Mouse (Mus musculus): ENCODE measurements around the gene BC028528. TPM values are rescaled to one million over a fixed set of nuclear protein-coding genes. Genes with fewer than 3 reads are reported as not detected.
"Not testable (repeated sequence)": the region's sequence is repeated elsewhere in the genome, so short reads cannot be mapped to it uniquely, and the experiment has no call there.

BC028528 gene
- polyA plus RNA-seq, 1 experiment from 2014 or later: 26.3 TPM

GRCm38 (mm10) chr3:95893606-95894316, 2.0 kb upstream of the BC028528 start, which contains the start of gene Aph1a:
Aph1a (plus strand) TSS chr3:95893969.
- H3K27me3 ChIP-seq (replicated peaks); H3K9me3 ChIP-seq (replicated peaks): not testable (repeated sequence)
- peaks cover 36% of the 10 kb centered on the region for H3K4me1 ChIP-seq (replicated peaks)
- peak; percentile 95 for ATAC-seq (ENCODE audit: insufficient number of reproducible peaks, low FRiP score)
- peak within 1 kb of the TSS; percentile 83 for H3K4me2 ChIP-seq
- under 1% methylated on average over 31 of the region's 43 CpGs for WGBS
- peak within 1 kb of the TSS; percentile 90 for H3K27ac ChIP-seq (ENCODE audit: poor library complexity, severe bottlenecking)
- peak within 1 kb of the TSS; percentile 83 for H3K9ac ChIP-seq
- H3K4me3 ChIP-seq: peak within 1 kb of the TSS; percentile 77
- H3K36me3 ChIP-seq: peaks cover 19% of the 10 kb centered on the region; the same call in 1 of the 2 replicates

- Histone ChIP-seq H3K27ac (ENCODE audit: poor library complexity, severe bottlenecking) (peak overlapping the region; percentile 88), H3K4me1 (replicated peaks) (peaks cover 36% of the 10 kb centered on the region), H3K9ac (peak overlapping the region; percentile 58; the same call in 1 of the 2 replicates), H3K9me3 (replicated peaks) (no peaks in the 10 kb centered on the region), H3K27me3 (replicated peaks) (no peaks in the 10 kb centered on the region), H3K4me2 (peak overlapping the region; percentile 68), H3K4me3 (peak overlapping the region; percentile 77), H3K36me3 (peaks cover 14% of the 10 kb centered on the region; the same call in 1 of the 2 replicates)
- WGBS: 18% methylated on average over 7 of the region's 7 CpGs
- no peak for ATAC-seq (ENCODE audit: insufficient number of reproducible peaks, low FRiP score)
Observed at GRCm38 (mm10) chr3:95893126-95893525, 1.3 kb upstream of the BC028528 start.

GRCm38 (mm10) chr3:95892066-95893052, 554 bp upstream of the BC028528 start:
- H3K4me2 ChIP-seq: peak overlapping the region; percentile 68
- H3K27me3 ChIP-seq (replicated peaks): no peaks in the 10 kb centered on the region
- H3K36me3 ChIP-seq: peaks cover 14% of the 10 kb centered on the region
- no peaks in the 10 kb centered on the region for H3K9me3 ChIP-seq (replicated peaks)
- H3K9ac ChIP-seq: peak overlapping the region; percentile 63
- peak overlapping the region; percentile 38 for H3K4me3 ChIP-seq
- ATAC-seq (ENCODE audit: insufficient number of reproducible peaks, low FRiP score): no peak; the same call in 1 of the 2 replicates
- H3K4me1 ChIP-seq (replicated peaks): peaks cover 36% of the 10 kb centered on the region
- H3K27ac ChIP-seq (ENCODE audit: poor library complexity, severe bottlenecking): peak overlapping the region; percentile 90
- WGBS: 31% methylated on average over 11 of the region's 11 CpGs

- no peaks in the 10 kb centered on the region for H3K9me3 ChIP-seq (replicated peaks)
- H3K27ac ChIP-seq (ENCODE audit: poor library complexity, severe bottlenecking): no peak overlapping the region
- peaks cover 26% of the 10 kb centered on the region for H3K4me1 ChIP-seq (replicated peaks)
- no peaks in the 10 kb centered on the region for H3K27me3 ChIP-seq (replicated peaks)
- no peak overlapping the region for H3K9ac ChIP-seq
- no peak overlapping the region for H3K4me3 ChIP-seq
- 70% methylated on average over 3 of the region's 3 CpGs for WGBS
- H3K4me2 ChIP-seq: no peak overlapping the region
- H3K36me3 ChIP-seq: peaks cover 18% of the 10 kb centered on the region
- ATAC-seq (ENCODE audit: insufficient number of reproducible peaks, low FRiP score): no peak
Observed at GRCm38 (mm10) chr3:95889664-95890063, 2.1 kb downstream of the BC028528 start.

- ATAC-seq (ENCODE audit: insufficient number of reproducible peaks, low FRiP score): no peak
- H3K27ac ChIP-seq (ENCODE audit: poor library complexity, severe bottlenecking): no peak overlapping the region
Observed at GRCm38 (mm10) chr3:95887596-95887995, 4.2 kb downstream of the BC028528 start.

GRCm38 (mm10) chr3:95884400-95884799, 7.4 kb downstream of the BC028528 start:
- Histone ChIP-seq H3K4me2 (no peak overlapping the region), H3K27me3 (replicated peaks) (no peaks in the 10 kb centered on the region), H3K9ac (no peak overlapping the region), H3K36me3 (peaks cover 23% of the 10 kb centered on the region), H3K9me3 (replicated peaks) (no peaks in the 10 kb centered on the region), H3K4me1 (replicated peaks) (peaks cover 9% of the 10 kb centered on the region; the same call in 1 of the 2 replicates), H3K4me3 (no peak overlapping the region), H3K27ac (ENCODE audit: poor library complexity, severe bottlenecking) (no peak overlapping the region)
- no peak for ATAC-seq (ENCODE audit: insufficient number of reproducible peaks, low FRiP score)
- WGBS: 81% methylated on average over 5 of the region's 5 CpGs

More at GRCm38 (mm10) chr3:95887596-95887995, 4.2 kb downstream of the BC028528 start:
- Histone ChIP-seq H3K4me3 (no peak overlapping the region), H3K4me1 (replicated peaks) (peaks cover 26% of the 10 kb centered on the region), H3K4me2 (no peak overlapping the region), H3K9me3 (replicated peaks) (no peaks in the 10 kb centered on the region), H3K9ac (no peak overlapping the region), H3K27me3 (replicated peaks) (no peaks in the 10 kb centered on the region), H3K36me3 (peaks cover 23% of the 10 kb centered on the region)
- 74% methylated on average over 4 of the region's 4 CpGs for WGBS

- Histone ChIP-seq H3K4me3 (peak overlapping the region; percentile 55), H3K27ac (ENCODE audit: poor library complexity, severe bottlenecking) (peak overlapping the region; percentile 54; the same call in 1 of the 2 replicates), H3K9me3 (replicated peaks) (no peaks in the 10 kb centered on the region), H3K4me1 (replicated peaks) (peaks cover 9% of the 10 kb centered on the region; the same call in 1 of the 2 replicates), H3K9ac (peak overlapping the region; percentile 66), H3K4me2 (peak overlapping the region; percentile 96), H3K27me3 (replicated peaks) (no peaks in the 10 kb centered on the region), H3K36me3 (peaks cover 23% of the 10 kb centered on the region)
- 3% methylated on average over 24 of the region's 24 CpGs for WGBS
- ATAC-seq (ENCODE audit: insufficient number of reproducible peaks, low FRiP score): no peak
Observed at GRCm38 (mm10) chr3:95882816-95883425, 8.9 kb downstream of the BC028528 start.

GRCm38 (mm10) chr3:95881979-95882815, 9.6 kb downstream of the BC028528 start, which contains the start of gene Ciart:
Ciart (minus strand) TSS chr3:95882251.
- WGBS: under 1% methylated on average over 66 of the region's 66 CpGs

GRCm38 (mm10) chr3:95879063-95879462, 12.7 kb downstream of the BC028528 start:
- no peaks in the 10 kb centered on the region for H3K27me3 ChIP-seq (replicated peaks)
- peaks cover 7% of the 10 kb centered on the region for H3K36me3 ChIP-seq
- no peaks in the 10 kb centered on the region for H3K9me3 ChIP-seq (replicated peaks)
- no peak overlapping the region for H3K27ac ChIP-seq (ENCODE audit: poor library complexity, severe bottlenecking)
- H3K9ac ChIP-seq: no peak overlapping the region
- ATAC-seq (ENCODE audit: insufficient number of reproducible peaks, low FRiP score): no peak
- no peak overlapping the region for H3K4me3 ChIP-seq
- peaks cover 9% of the 10 kb centered on the region; the same call in 1 of the 2 replicates for H3K4me1 ChIP-seq (replicated peaks)
- 85% methylated on average over 4 of the region's 4 CpGs for WGBS
- H3K4me2 ChIP-seq: no peak overlapping the region

More at GRCm38 (mm10) chr3:95881979-95882815, 9.6 kb downstream of the BC028528 start, which contains the start of gene Ciart:
- H3K4me2 ChIP-seq: peak within 1 kb of the TSS; percentile 96
- H3K9me3 ChIP-seq (replicated peaks): no peaks in the 10 kb centered on the region
- peak within 1 kb of the TSS; percentile 54; the same call in 1 of the 2 replicates for H3K27ac ChIP-seq (ENCODE audit: poor library complexity, severe bottlenecking)
- peak; percentile 98 for ATAC-seq (ENCODE audit: insufficient number of reproducible peaks, low FRiP score)
- H3K4me3 ChIP-seq: peak within 1 kb of the TSS; percentile 55
- peaks cover 17% of the 10 kb centered on the region for H3K36me3 ChIP-seq
- H3K27me3 ChIP-seq (replicated peaks): no peaks in the 10 kb centered on the region
- peak within 1 kb of the TSS; percentile 66 for H3K9ac ChIP-seq
- H3K4me1 ChIP-seq (replicated peaks): peaks cover 9% of the 10 kb centered on the region; the same call in 1 of the 2 replicates

- 76% methylated on average over 7 of the region's 7 CpGs for WGBS
Observed at GRCm38 (mm10) chr3:95872048-95872447, 19.8 kb downstream of the BC028528 start.

More at GRCm38 (mm10) chr3:95872048-95872447, 19.8 kb downstream of the BC028528 start:
- ATAC-seq (ENCODE audit: insufficient number of reproducible peaks, low FRiP score): no peak
- peaks cover 29% of the 10 kb centered on the region for H3K36me3 ChIP-seq
- peak overlapping the region; percentile 75 for H3K4me2 ChIP-seq
- H3K27ac ChIP-seq (ENCODE audit: poor library complexity, severe bottlenecking): peak overlapping the region; percentile 6; the same call in 1 of the 2 replicates
- peaks cover 12% of the 10 kb centered on the region for H3K4me1 ChIP-seq (replicated peaks)
- H3K4me3 ChIP-seq: peak overlapping the region; percentile 81
- no peaks in the 10 kb centered on the region for H3K9me3 ChIP-seq (replicated peaks)
- no peaks in the 10 kb centered on the region for H3K27me3 ChIP-seq (replicated peaks)
- peak overlapping the region; percentile 75 for H3K9ac ChIP-seq
